Mouse (Mus musculus): ENCODE data around the gene Olfr361. TPM values are rescaled to one million over a fixed set of nuclear protein-coding genes. Genes with fewer than 3 reads are reported as not detected.
"Not testable (repeated sequence)": the region's sequence is repeated elsewhere in the genome, so short reads cannot be mapped to it uniquely, and the experiment has no call there.

Olfr361 gene
- polyA plus RNA-seq (2015; fragmentation: Nextera tagmentation; extraction: Ambion mirVana), result not detected in 2 replicates

- not testable (repeated sequence) for H3K4me3 ChIP-seq (replicated peaks); H3K36me3 ChIP-seq; H3K27ac ChIP-seq; H3K4me1 ChIP-seq; H3K4me2 ChIP-seq; H3K9me3 ChIP-seq; ATAC-seq (ENCODE audit: insufficient read depth, low FRiP score, low read depth); H3K9ac ChIP-seq; H3K27me3 ChIP-seq (replicated peaks)
- 60% methylated on average over 1 of the region's 1 CpGs for WGBS
Observed at GRCm38 (mm10) chr2:37089190-37089589, at the start of gene Olfr361. Olfr361 (minus strand) TSS chr2:37089290.

- WGBS, result 94% methylated on average over 1 of the region's 1 CpGs
- ATAC-seq (ENCODE audit: insufficient read depth, low FRiP score, low read depth), result no peak
- H3K4me2 ChIP-seq, result no peak within 1 kb of the TSS
Observed at GRCm38 (mm10) chr2:37117810-37118209, 28.7 kb upstream of the Olfr361 start, which contains the start of gene Olfr362. Olfr362 (minus strand) TSS chr2:37117910.

GRCm38 (mm10) chr2:37065446-37065845 is 23.6 kb downstream of the Olfr361 start, which contains the start of gene Olfr360:
Olfr360 (plus strand) TSS chr2:37065746.
- no peaks in the 10 kb centered on the region for H3K4me1 ChIP-seq
- no peak within 1 kb of the TSS for H3K9ac ChIP-seq
- H3K27ac ChIP-seq, result no peak within 1 kb of the TSS
- H3K4me3 ChIP-seq (replicated peaks), result no peak within 1 kb of the TSS
- H3K36me3 ChIP-seq, result no peaks in the 10 kb centered on the region
- no peak for ATAC-seq (ENCODE audit: insufficient read depth, low FRiP score, low read depth)
- no peak within 1 kb of the TSS for H3K4me2 ChIP-seq
- H3K27me3 ChIP-seq (replicated peaks), result no peaks in the 10 kb centered on the region
- no peaks in the 10 kb centered on the region for H3K9me3 ChIP-seq

More at GRCm38 (mm10) chr2:37117810-37118209, 28.7 kb upstream of the Olfr361 start, which contains the start of gene Olfr362:
- no peaks in the 10 kb centered on the region for H3K36me3 ChIP-seq
- no peak within 1 kb of the TSS for H3K9ac ChIP-seq
- no peak within 1 kb of the TSS for H3K4me3 ChIP-seq (replicated peaks)
- H3K27ac ChIP-seq, result no peak within 1 kb of the TSS
- no peaks in the 10 kb centered on the region for H3K27me3 ChIP-seq (replicated peaks)
- no peaks in the 10 kb centered on the region for H3K9me3 ChIP-seq
- no peaks in the 10 kb centered on the region for H3K4me1 ChIP-seq

Other genes with a start within 250 kb of the Olfr361 start
- not detected in 2 replicates for gene Olfr350, start 243.0 kb downstream of the Olfr361 start, polyA plus RNA-seq (2015; fragmentation: Nextera tagmentation; extraction: Ambion mirVana)
- gene Olfr351, start 226.6 kb downstream of the Olfr361 start, polyA plus RNA-seq (2015; fragmentation: Nextera tagmentation; extraction: Ambion mirVana), result not detected in 2 replicates
- not detected in 2 replicates for gene Olfr352, start 220.8 kb downstream of the Olfr361 start, polyA plus RNA-seq (2015; fragmentation: Nextera tagmentation; extraction: Ambion mirVana)
- gene Olfr353, start 196.4 kb downstream of the Olfr361 start, polyA plus RNA-seq (2015; fragmentation: Nextera tagmentation; extraction: Ambion mirVana), result not detected in 2 replicates
- gene Olfr354, start 183.6 kb downstream of the Olfr361 start, polyA plus RNA-seq (2015; fragmentation: Nextera tagmentation; extraction: Ambion mirVana), result not detected in 2 replicates
- gene Olfr355, start 160.4 kb downstream of the Olfr361 start, polyA plus RNA-seq (2015; fragmentation: Nextera tagmentation; extraction: Ambion mirVana), result not detected in 2 replicates
- not detected in 2 replicates for gene Olfr356, start 152.2 kb downstream of the Olfr361 start, polyA plus RNA-seq (2015; fragmentation: Nextera tagmentation; extraction: Ambion mirVana)
- gene Olfr357, start 95.5 kb downstream of the Olfr361 start, polyA plus RNA-seq (2015; fragmentation: Nextera tagmentation; extraction: Ambion mirVana), result not detected in 2 replicates
- gene Olfr358, start 80.0 kb downstream of the Olfr361 start, polyA plus RNA-seq (2015; fragmentation: Nextera tagmentation; extraction: Ambion mirVana), result not detected in 2 replicates
- gene Olfr360, start 23.5 kb downstream of the Olfr361 start, polyA plus RNA-seq (2015; fragmentation: Nextera tagmentation; extraction: Ambion mirVana), result not detected in 2 replicates
- not detected in 2 replicates for gene Olfr362, start 28.6 kb upstream of the Olfr361 start, polyA plus RNA-seq (2015; fragmentation: Nextera tagmentation; extraction: Ambion mirVana)
- gene Olfr364-ps1, start 50.0 kb upstream of the Olfr361 start, polyA plus RNA-seq (2015; fragmentation: Nextera tagmentation; extraction: Ambion mirVana), result not detected in 2 replicates
- not detected in 2 replicates for gene Olfr365, start 98.9 kb upstream of the Olfr361 start, polyA plus RNA-seq (2015; fragmentation: Nextera tagmentation; extraction: Ambion mirVana)
- not detected in 2 replicates for gene Olfr366, start 122.3 kb upstream of the Olfr361 start, polyA plus RNA-seq (2015; fragmentation: Nextera tagmentation; extraction: Ambion mirVana)
- not detected in 2 replicates for gene Olfr368, start 237.2 kb upstream of the Olfr361 start, polyA plus RNA-seq (2015; fragmentation: Nextera tagmentation; extraction: Ambion mirVana)